Mouse (Mus musculus) CH12.LX (cell line): ENCODE data around the gene Bmp6. TPM values are rescaled to one million over a fixed set of nuclear protein-coding genes. Genes with fewer than 3 reads are reported as not detected.

Experiments
- DNase-seq: peaks from one replicate; pipeline ENCODE4 v3.0.0-alpha.2; 2013; ENCODE audit errors: extremely low read depth
- H3K27ac ChIP-seq: 2 replicates; pipeline ENCODE4 v1.5.1; 2012; ENCODE audit warnings: low read depth, mild to moderate bottlenecking, control low read depth, moderate library complexity; ENCODE audit not compliant: insufficient read depth
- H3K27me3 ChIP-seq: replicated peaks from 2 replicates; pipeline ENCODE3; 2012; ENCODE audit warnings: inconsistent platforms
- H3K36me3 ChIP-seq, 2 experiments: replicated peaks in 1 of 2; 2 replicates each; pipeline versions ENCODE3 to v1.6.1; 2012; ENCODE audit warnings: inconsistent platforms in 1 of 2, low read length in 1 of 2, mild to moderate bottlenecking in 1 of 2, mixed read lengths in 1 of 2, moderate library complexity in 1 of 2; ENCODE audit not compliant: control insufficient read depth in 1 of 2, insufficient read depth in 1 of 2
- H3K4me1 ChIP-seq, 2 experiments: 2 replicates each; pipeline ENCODE4 v1.6.1; 2012; ENCODE audit warnings: inconsistent platforms in 1 of 2, moderate library complexity in 1 of 2; ENCODE audit not compliant: insufficient read depth in 2 of 2, control insufficient read depth in 1 of 2
- H3K4me2 ChIP-seq: 2 replicates; pipeline ENCODE4 v1.6.1; 2012; ENCODE audit warnings: low read depth, mild to moderate bottlenecking, control low read depth; ENCODE audit not compliant: poor library complexity, insufficient read depth, severe bottlenecking
- H3K4me3 ChIP-seq, 3 experiments: fragments of 150-350 bp in 1 of 3; sonication (generic) in 1 of 3; replicated peaks in 1 of 3; 2 replicates each; pipeline versions ENCODE3 to v1.5.1; 2011 to 2012; ENCODE audit warnings: low read depth in 2 of 3, low read length in 2 of 3, mild to moderate bottlenecking in 2 of 3, moderate library complexity in 2 of 3, control low read depth in 1 of 3, improper control_type of control experiment in 1 of 3, inconsistent platforms in 1 of 3, mixed read lengths in 1 of 3; ENCODE audit not compliant: poor library complexity in 1 of 3
- H3K79me2 ChIP-seq: replicated peaks from 2 replicates; pipeline ENCODE4 v1.6.1; 2012; ENCODE audit warnings: mild to moderate bottlenecking, moderate library complexity; ENCODE audit not compliant: control insufficient read depth, poor library complexity, insufficient read depth, severe bottlenecking; ENCODE audit errors: extremely low read depth
- H3K9ac ChIP-seq: 2 replicates; pipeline ENCODE4 v1.6.1; 2012; ENCODE audit warnings: low read depth, mild to moderate bottlenecking, control low read depth, moderate library complexity; ENCODE audit not compliant: insufficient read depth
- H3K9me3 ChIP-seq: replicated peaks from 2 replicates; pipeline ENCODE3; 2012; ENCODE audit warnings: low read length, inconsistent platforms, mixed read lengths
- CTCF ChIP-seq, 2 experiments: IDR thresholded peaks in 1 of 2; conservative IDR thresholded peaks in 1 of 2; 2 replicates each; pipeline ENCODE4 v1.5.1; 2011 to 2012; ENCODE audit warnings: low read depth in 2 of 2, low read length in 2 of 2, improper control_type of control experiment in 1 of 2, inconsistent platforms in 1 of 2, mild to moderate bottlenecking in 1 of 2, moderate library complexity in 1 of 2
- ELF1 ChIP-seq: IDR thresholded peaks from 2 replicates; pipeline ENCODE4 v1.6.1; 2014; ENCODE audit warnings: low read depth, mild to moderate bottlenecking, inconsistent platforms, low read length, improper control_type of control experiment
- ETS1 ChIP-seq: conservative IDR thresholded peaks from 2 replicates; pipeline ENCODE4 v1.6.1; 2012; ENCODE audit warnings: low read depth, mild to moderate bottlenecking, inconsistent platforms, low read length, improper control_type of control experiment, moderate library complexity
- IRF4 ChIP-seq: IDR thresholded peaks from 2 replicates; pipeline ENCODE4 v1.6.1; 2014; ENCODE audit warnings: low read depth, mild to moderate bottlenecking, inconsistent platforms, low read length, improper control_type of control experiment
- MAFK ChIP-seq: IDR thresholded peaks from 2 replicates; pipeline ENCODE4 v1.6.1; 2011; ENCODE audit warnings: low read length, improper control_type of control experiment; ENCODE audit not compliant: insufficient replicate concordance
- MAX ChIP-seq: IDR thresholded peaks from 2 replicates; pipeline ENCODE4 v1.6.1; 2011; ENCODE audit warnings: low read length, improper control_type of control experiment
- MXI1 ChIP-seq: IDR thresholded peaks from 2 replicates; pipeline ENCODE4 v1.6.1; 2011; ENCODE audit warnings: mild to moderate bottlenecking, low read depth, low read length, improper control_type of control experiment
- NRF1 ChIP-seq: IDR thresholded peaks from 2 replicates; pipeline ENCODE4 v1.6.1; 2014; ENCODE audit warnings: low read depth, mild to moderate bottlenecking, inconsistent platforms, low read length, improper control_type of control experiment, moderate library complexity
- POLR2A ChIP-seq: IDR thresholded peaks from 2 replicates; pipeline ENCODE4 v1.6.1; 2011; ENCODE audit warnings: low read depth, mild to moderate bottlenecking, improper control_type of control experiment, low read length
- TBP ChIP-seq: conservative IDR thresholded peaks from 2 replicates; pipeline ENCODE4 v1.6.1; 2011; ENCODE audit warnings: low read depth, low read length, improper control_type of control experiment
- dilution Hi-C: fragments of 300-500 bp; cut with MboI; formaldehyde crosslinking; loops from 2 replicates; pipeline ENCODE4 v1.14.3; 2020; ENCODE audit warnings: low sequenced_read_pairs; ENCODE audit not compliant: extremely low pct_unique_long_range_greater_than_20kb, extremely low pct_ligation_motif_present
- in situ Hi-C: fragments of 300-500 bp; cut with MboI; formaldehyde crosslinking; loops from 3 replicates; pipeline ENCODE4 v1.14.3; 2019; ENCODE audit warnings: low sequenced_read_pairs, low pct_ligation_motif_present, low pct_unique_long_range_greater_than_20kb, mixed read lengths
- polyA plus RNA-seq: library from polyadenylated mRNA; unstranded; fragments of >175 nt; gene quantifications from 2 replicates; pipeline ENCODE4 v1.2.1, GENCODE M21; 2012; ENCODE audit warnings: low read depth; ENCODE audit not compliant: insufficient read length
- total RNA-seq, 2 experiments: library from RNA; depleted of rRNA; stranded (reverse); fragments of 300-350 nt in 1 of 2; fragments of >200 nt in 1 of 2; gene quantifications; 2 replicates each; pipeline ENCODE4 v1.2.3; 2012 to 2014

Bmp6 gene
- total and polyA plus RNA-seq, 3 experiments: 0.16 to 3.5 (median 0.77) TPM

GRCm38 (mm10) chr13:38472636-38473035 lies 127.7 kb downstream of the Bmp6 start:
- H3K4me1 ChIP-seq: peaks cover 2 to 11% of the 10 kb centered on the region in 2 experiments; a peak in 2 of 4 replicates
- dilution Hi-C loops: no loop called here
- TF ChIP-seq POLR2A (no peak), ELF1 (no peak)

GRCm38 (mm10) chr13:38473497-38473896 lies 128.6 kb downstream of the Bmp6 start:
- Histone ChIP-seq H3K9me3 (no peaks in the 10 kb centered on the region), H3K79me2 (no peaks in the 10 kb centered on the region), H3K4me3 (no peak overlapping the region), H3K4me1 (peaks cover 2 to 16% of the 10 kb centered on the region in 2 experiments; a peak in 2 of 4 replicates), H3K27ac (no peak overlapping the region), H3K4me2 (no peak overlapping the region), H3K36me3 (no peaks in the 10 kb centered on the region), H3K9ac (no peak overlapping the region)
- in situ Hi-C loops (no loop called here), dilution Hi-C loops (no loop called here)
- no peak for DNase-seq
- TF ChIP-seq MAX (no peak), MAFK (peak; percentile 60)
- TF ChIP-seq, all 38 proteins: peak for 1
- no peaks in the 10 kb centered on the region for H3K27me3 ChIP-seq

More at GRCm38 (mm10) chr13:38472636-38473035, 127.7 kb downstream of the Bmp6 start:
- no peak for DNase-seq
- no peak overlapping the region for H3K9ac ChIP-seq
- in situ Hi-C loops: no loop called here
- H3K4me2 ChIP-seq: no peak overlapping the region
- H3K79me2 ChIP-seq: no peaks in the 10 kb centered on the region
- no peaks in the 10 kb centered on the region for H3K36me3 ChIP-seq
- H3K27ac ChIP-seq: no peak overlapping the region
- no peaks in the 10 kb centered on the region for H3K9me3 ChIP-seq
- H3K4me3 ChIP-seq: no peak overlapping the region
- no peaks in the 10 kb centered on the region for H3K27me3 ChIP-seq

DNA sequence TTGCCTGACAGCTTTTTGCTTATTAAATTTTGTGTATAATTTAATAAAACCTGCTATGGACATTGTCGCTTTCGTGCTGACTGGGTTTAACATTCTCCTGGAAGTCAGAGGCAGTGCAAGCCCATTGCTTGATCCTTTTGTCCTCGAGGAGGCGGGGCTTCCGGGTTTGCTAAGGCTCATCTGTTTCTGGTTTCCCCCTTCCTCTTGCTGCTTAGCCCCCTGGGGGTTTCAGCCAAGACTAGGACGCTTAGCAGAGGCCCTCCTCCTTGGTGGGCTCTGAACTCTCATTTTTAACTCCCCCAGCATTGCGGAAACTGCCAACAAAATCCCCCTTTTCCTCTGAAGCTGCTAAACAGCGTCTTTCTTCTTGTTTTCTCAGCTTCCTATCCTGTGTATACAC lies 132.0 kb downstream of the Bmp6 start:
- Histone ChIP-seq H3K27ac (no peak overlapping the region), H3K9ac (no peak overlapping the region), H3K36me3 (no peaks in the 10 kb centered on the region), H3K4me2 (peak overlapping the region; percentile 19), H3K79me2 (no peaks in the 10 kb centered on the region), H3K27me3 (no peaks in the 10 kb centered on the region), H3K4me1 (peaks cover 6 to 23% of the 10 kb centered on the region in 2 experiments; a peak in 2 of 4 replicates), H3K9me3 (no peaks in the 10 kb centered on the region), H3K4me3 (no peak overlapping the region)
- TF ChIP-seq IRF4: peak; percentile 25; the same call in 1 of the 2 replicates
- peak; percentile 84 for TF ChIP-seq ELF1
- TF ChIP-seq TBP: no peak
- DNase-seq: peak; percentile 33
- dilution Hi-C loops (no loop called here), in situ Hi-C loops (no loop called here)

DNA sequence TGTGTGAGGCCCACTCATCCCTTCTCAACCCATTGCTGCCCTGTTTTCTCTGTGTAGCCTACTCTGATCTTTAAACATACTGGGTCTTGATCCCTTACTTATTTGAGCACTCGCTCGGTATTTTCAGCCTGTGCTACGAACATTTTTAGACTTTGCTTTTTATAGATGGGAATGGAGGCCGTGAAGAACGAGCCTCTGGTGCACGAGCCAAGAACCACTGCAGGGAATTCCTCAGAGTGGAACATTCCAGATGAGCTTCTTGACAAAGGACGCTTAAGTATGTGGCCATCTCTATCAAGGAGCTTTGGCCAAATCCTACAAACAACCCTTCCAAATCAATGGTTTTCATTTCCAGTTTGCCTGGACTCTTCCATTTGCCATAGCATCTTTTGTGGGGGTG lies 136.1 kb downstream of the Bmp6 start:
- Histone ChIP-seq H3K4me2 (no peak overlapping the region), H3K27ac (no peak overlapping the region), H3K9ac (no peak overlapping the region), H3K4me3 (no peak overlapping the region), H3K4me1 (peaks cover 6 to 23% of the 10 kb centered on the region in 2 experiments; a peak in 2 of 4 replicates), H3K9me3 (no peaks in the 10 kb centered on the region), H3K36me3 (no peaks in the 10 kb centered on the region), H3K79me2 (no peaks in the 10 kb centered on the region), H3K27me3 (no peaks in the 10 kb centered on the region)
- dilution Hi-C loops: no loop called here
- in situ Hi-C loops: no loop called here
- DNase-seq: no peak
- TF ChIP-seq MXI1: no peak
- no peak for TF ChIP-seq CTCF (conservative IDR thresholded peaks at IDR 0.05 in 1 of 2, IDR thresholded peaks at IDR 0.05 in 1 of 2; ENCODE audit: low read depth in 2 of 2, low read length in 2 of 2)
- TF ChIP-seq POLR2A: no peak
- TF ChIP-seq ETS1: no peak
- no peak for TF ChIP-seq NRF1
- TF ChIP-seq, all 38 proteins: peak for 0
